Mouse (Mus musculus) 3T3-L1 (cell line): ENCODE results near the gene Ogfr.

Experiments
- DNase-seq: peaks from one replicate; pipeline ENCODE4 v3.0.0-alpha.2; 2015; ENCODE audit warnings: low read depth, low spot score

The Ogfr gene

DNA sequence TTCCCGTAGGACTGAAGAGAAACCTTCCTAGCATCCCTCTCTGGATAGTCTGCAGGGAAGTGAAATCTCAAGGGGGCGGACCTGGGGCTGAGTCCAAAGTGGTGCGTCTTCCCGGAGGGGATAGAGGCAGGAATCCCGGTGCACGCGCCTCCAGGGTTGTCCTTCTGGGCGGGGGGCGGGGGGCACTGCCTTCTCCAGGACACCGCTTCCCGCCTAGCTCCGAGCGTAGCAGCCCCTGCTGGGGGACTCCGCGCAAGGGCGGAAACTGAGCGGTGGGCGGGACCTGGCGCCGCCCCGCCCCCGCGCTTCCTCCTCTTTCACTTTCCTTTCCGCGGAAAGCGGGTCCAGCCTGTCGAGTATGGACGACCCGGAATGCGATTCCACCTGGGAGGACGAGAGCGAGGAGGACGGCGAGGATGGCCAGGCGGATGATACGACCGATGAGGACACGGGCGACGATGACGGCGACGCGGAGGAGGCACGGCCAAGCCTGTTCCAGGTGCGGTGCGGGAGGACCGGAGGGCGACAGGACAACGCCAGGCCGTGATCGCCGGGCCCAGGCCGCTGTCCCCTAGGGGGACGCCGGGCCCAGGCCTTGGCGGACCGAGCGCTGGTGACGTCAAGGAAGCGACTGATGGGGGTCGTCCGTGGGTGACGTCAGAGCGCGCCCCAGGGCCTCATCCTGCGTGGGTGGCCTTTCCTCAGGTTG is at the start of gene Ogfr:
TSS of gene Ogfr (plus strand) at position 123 of the 709 bp plus-strand sequence.
- peak; percentile 83 for DNase-seq

DNA sequence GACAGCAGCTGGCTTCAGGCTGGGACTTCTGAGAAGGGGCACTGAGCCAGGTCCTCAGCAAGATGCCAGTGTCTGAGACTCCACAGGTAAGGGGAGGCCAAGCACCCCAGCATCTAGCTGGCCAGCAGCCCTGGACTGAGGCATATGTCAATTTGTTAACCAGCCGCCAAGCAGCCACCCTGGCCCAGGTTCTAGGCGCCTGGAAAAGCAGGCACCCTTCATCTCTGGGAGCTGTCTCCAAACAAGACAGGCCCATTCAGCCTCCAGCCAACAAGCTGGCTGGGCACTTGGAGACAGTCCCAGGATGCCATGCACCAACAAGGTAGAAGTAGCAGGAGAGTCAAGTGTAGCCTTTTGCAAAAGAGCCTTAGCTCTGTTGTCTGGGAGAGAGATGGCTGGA is 45.4 kb upstream of the Ogfr start:
- no peak for DNase-seq

DNA sequence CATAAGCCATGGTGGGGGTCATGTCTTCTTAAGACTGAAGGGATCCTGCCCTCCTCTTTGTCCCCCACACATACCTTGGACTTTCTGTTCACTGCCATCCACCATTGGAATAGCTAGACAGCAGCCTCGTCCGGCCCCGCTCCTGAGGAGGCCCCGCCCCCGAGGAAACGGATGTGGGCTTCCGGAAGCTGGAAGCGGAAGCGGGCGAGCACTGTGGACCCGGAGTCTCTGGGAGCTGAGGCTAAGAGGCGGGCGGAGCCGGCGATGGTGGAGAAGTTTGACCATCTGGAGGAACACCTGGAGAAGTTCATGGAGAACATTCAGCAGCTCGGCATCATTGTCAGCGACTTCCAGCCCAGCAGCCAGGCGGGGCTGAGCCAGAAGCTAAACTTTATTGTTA is 44.0 kb upstream of the Ogfr start:
- DNase-seq, result no peak

GRCm38 (mm10) chr2:180547384-180548106 is 41.5 kb upstream of the Ogfr start:
- no peak for DNase-seq

- DNase-seq, result no peak
These were observed 36.7 kb upstream of the Ogfr start for GRCm38 (mm10) chr2:180552340-180552739.

- peak; percentile 68 for DNase-seq
These were observed 33.8 kb upstream of the Ogfr start for GRCm38 (mm10) chr2:180555219-180555618.

- no peak for DNase-seq
These were observed 32.6 kb upstream of the Ogfr start for GRCm38 (mm10) chr2:180556470-180556869.

- peak; percentile 32 for DNase-seq
These were observed 28.8 kb upstream of the Ogfr start for GRCm38 (mm10) chr2:180560245-180560644.

GRCm38 (mm10) chr2:180562146-180562545 is 26.9 kb upstream of the Ogfr start:
- DNase-seq, result no peak

DNA sequence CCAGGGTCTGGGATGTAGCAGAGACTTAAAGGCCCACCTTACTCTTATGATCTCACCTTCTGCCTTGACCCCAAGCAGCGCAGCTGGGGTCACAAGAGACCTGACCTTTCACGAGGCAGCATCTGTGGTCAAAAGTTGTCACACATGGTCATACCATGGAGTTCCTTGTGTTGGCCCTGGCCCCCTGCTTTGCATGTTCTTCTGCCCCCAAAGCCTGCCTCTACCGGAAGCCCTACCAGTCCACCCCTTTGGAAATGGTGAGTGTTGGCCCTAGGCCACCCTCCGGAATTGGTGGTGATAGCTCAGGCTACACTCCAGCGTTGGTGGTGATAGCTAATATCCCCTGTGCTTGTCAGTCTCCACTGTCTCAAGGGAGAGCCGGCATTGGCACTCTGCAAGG is 25.7 kb upstream of the Ogfr start:
- no peak for DNase-seq

DNA sequence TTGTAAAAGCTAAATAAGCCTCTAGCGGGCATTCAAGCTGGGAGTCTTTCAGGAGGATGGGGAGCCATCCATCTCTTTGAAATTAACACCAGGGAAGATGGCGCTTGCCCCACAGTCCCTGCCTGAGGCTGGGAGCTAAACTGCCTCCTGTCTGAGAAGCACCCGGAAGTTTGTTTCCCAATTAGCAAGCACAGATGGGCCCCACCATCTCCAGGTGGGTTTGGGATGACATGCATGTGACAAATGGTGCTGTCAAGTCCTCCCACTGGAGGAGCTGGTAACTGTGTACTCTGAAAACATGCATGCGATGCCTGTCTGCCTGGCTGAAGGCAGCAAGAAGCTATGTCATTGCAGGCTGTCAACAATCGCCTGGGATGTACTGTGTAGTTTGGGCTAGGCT is 25.2 kb upstream of the Ogfr start:
- no peak for DNase-seq

GRCm38 (mm10) chr2:180566240-180566913 is 22.7 kb upstream of the Ogfr start:
- DNase-seq, result peak; percentile 86

- DNase-seq, result peak; percentile 31
These were observed 19.9 kb upstream of the Ogfr start for GRCm38 (mm10) chr2:180569028-180569643.

- DNase-seq, result no peak
These were observed 12.6 kb upstream of the Ogfr start for GRCm38 (mm10) chr2:180576482-180576881.

DNA sequence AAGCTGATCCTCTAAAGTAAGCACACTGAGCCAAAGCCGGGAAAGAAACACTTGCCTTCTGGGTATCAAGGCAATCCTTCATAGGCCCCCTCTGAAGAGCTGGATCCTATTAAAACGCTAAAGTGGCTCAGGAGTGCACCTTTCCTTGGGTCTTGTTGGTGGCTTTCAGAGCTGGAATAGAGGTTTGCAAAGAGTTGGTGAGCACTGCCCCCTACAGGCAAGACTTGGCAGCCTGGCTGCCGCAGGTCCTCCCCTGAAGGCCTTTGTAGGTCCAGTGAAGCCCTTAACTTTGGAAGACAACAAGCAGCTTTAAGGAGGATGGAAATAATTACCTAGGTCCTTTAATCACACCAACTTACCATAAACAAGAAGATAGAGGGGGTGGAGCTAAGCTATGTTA is 10.4 kb upstream of the Ogfr start:
- DNase-seq, result peak; percentile 88

GRCm38 (mm10) chr2:180581002-180581401 is 8.0 kb upstream of the Ogfr start, which contains the start of gene Mrgbp:
TSS of gene Mrgbp (plus strand) at chr2:180581304.
- peak; percentile 50 for DNase-seq

DNA sequence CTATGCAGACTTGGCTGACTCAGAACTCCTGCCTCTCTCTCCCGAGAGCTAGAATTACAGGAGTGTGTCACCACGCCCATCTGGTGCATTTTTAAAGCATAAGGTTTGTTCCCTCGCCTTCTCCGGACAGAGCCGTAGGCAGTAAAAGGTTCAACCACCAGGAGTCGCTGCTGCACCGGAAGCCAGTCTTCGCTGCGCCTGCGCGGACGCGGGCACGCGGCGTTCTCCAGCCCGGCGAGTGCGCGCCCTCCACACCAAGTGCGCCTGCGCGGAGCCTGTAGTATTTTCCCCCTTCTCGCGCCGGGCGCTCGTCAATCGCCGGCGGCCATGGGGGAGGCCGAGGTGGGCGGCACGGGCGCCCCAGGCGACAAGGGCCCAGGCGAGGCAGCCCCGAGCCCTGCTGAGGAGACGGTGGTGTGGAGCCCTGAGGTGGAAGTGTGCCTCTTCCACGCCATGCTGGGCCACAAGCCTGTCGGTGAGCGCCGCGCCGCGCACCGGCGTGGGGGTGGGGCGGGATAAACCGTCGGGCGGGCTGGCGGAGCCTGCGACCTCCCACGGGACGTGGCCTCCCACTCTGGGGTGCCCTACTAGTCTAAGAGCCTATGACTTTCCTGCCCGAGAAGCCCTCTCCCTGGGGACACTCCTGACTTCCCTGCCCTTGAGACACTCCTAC is 6.4 kb upstream of the Ogfr start:
- peak; percentile 99 for DNase-seq

GRCm38 (mm10) chr2:180583154-180583507 is 5.9 kb upstream of the Ogfr start:
- DNase-seq, result no peak

DNA sequence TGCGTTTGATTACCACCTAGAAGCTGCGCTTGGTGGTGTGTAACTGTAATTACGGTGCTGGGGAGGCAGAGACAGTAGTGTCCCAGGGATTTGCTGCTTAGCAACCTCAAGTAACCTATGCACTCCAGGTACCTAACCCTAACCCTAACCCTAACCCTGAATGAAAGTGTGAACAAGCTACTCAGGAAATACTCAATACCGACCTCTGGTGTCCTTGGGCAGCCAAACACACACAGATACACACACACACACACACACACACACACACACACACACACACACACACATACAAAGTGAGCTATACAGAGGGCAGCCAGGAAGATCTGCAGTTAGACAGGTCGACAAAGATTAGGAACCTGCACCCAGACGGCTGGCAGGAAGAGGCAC is 316 bp upstream of the Ogfr start:
- DNase-seq, result no peak

GRCm38 (mm10) chr2:180597490-180597889 is 8.4 kb downstream of the Ogfr start, which contains the start of gene Col9a3:
TSS of gene Col9a3 (plus strand) at chr2:180597790.
- no peak for DNase-seq

- no peak for DNase-seq
These were observed 9.2 kb downstream of the Ogfr start for GRCm38 (mm10) chr2:180598157-180598705.
